Comparison of ENCODE assay signal across 24 mouse cellular contexts in genomic region chr12:85643735-85644134, GRCm38 (mm10). TPM values are rescaled to one million over a fixed set of nuclear protein-coding genes. Genes with fewer than 3 reads are reported as not detected.
DNase-seq lines count a peak whose midpoint lies in the region; ATAC-seq lines count a peak whose summit lies in the region.
"Had no signal": no experiment of that assay in that cellular context is flagged by ENCODE, and none has a peak within 500 bp of the region (broad histone marks: within the 10 kb centered on the region; RNA-seq: fewer than 3 reads in every experiment).

No protein-coding gene starts in this region.

- ATAC-seq in megakaryocyte, adult 5-6 weeks (ENCODE audit: poor library complexity, severe bottlenecking): no peak
- ATAC-seq in frontal cortex, adult (ENCODE audit: low TSS enrichment): no peak
- ATAC-seq: activated CD4-positive, CD25-positive, alpha-beta regulatory T cell, adult 4 months; hindbrain, postnatal 0 days; intestine, postnatal 0 days; midbrain, embryonic 13.5 days had no signal

- H3K4me3 ChIP-seq in megakaryocyte, embryonic 14.5 days (replicated peaks): peak overlapping the region; percentile 17
- H3K4me3 ChIP-seq: forebrain, embryonic 12.5 days; heart, embryonic 13.5 days; limb, embryonic 13.5 days; midbrain, embryonic 13.5 days; neural tube, embryonic 13.5 days had no signal

- peaks cover 93% of the 10 kb centered on the region for H3K4me1 ChIP-seq in megakaryocyte, embryonic 14.5 days
- H3K4me1 ChIP-seq: limb, embryonic 13.5 days had no signal

- peak; percentile 5 to 44 for DNase-seq in adrenal gland, adult (ENCODE audit: inconsistent age in 2 of 2, low spot score in 1 of 2)
- DNase-seq in adrenal gland, postnatal 36 days: no peak
- peak; percentile 44 for DNase-seq in kidney, adult 9 months
- no peak for DNase-seq in kidney, postnatal 10 days
- DNase-seq in thymus, postnatal 14 days: no peak
- DNase-seq: cerebellum, adult 2 months; cerebellum, postnatal 36 days; heart, adult 18-20 months; heart, postnatal 4 days; layer of hippocampus, postnatal 36 days; right cerebral cortex, adult 18-20 months had no signal

- H3K9me3 ChIP-seq in megakaryocyte, embryonic 14.5 days: no peaks in the 10 kb centered on the region
- H3K9me3 ChIP-seq: forebrain, embryonic 12.5 days; G1E; heart, embryonic 13.5 days; limb, embryonic 13.5 days; midbrain, embryonic 13.5 days; neural tube, embryonic 13.5 days had no signal

- peaks cover 2% of the 10 kb centered on the region for H3K36me3 ChIP-seq in megakaryocyte, embryonic 14.5 days (replicated peaks; ENCODE audit: low read length)
- H3K36me3 ChIP-seq: forebrain, embryonic 12.5 days; G1E had no signal

- H3K27me3 ChIP-seq in megakaryocyte, embryonic 14.5 days (replicated peaks): peaks cover 24% of the 10 kb centered on the region
- H3K27me3 ChIP-seq: forebrain, embryonic 12.5 days; heart, embryonic 13.5 days; limb, embryonic 13.5 days; midbrain, embryonic 13.5 days; neural tube, embryonic 13.5 days had no signal

RNA-seq across cellular contexts. Expression of gene Batf, which starts 42.7 kb away (rescaled TPM):
- under 1 TPM; 0.59 to 0.86 TPM for total RNA-seq in adrenal gland, postnatal 36 days (2021)
- polyA plus RNA-seq in megakaryocyte, embryonic 14.5 days (2012; ENCODE audit: insufficient read depth, low replicate concordance): 27.1 and 31.7 TPM in 2 replicates
- 10.6 and 11.5 TPM in 2 replicates for total RNA-seq in megakaryocyte, adult 5-6 weeks (2015)
- total RNA-seq in megakaryocyte, adult 5-6 weeks (2017): 31.5 and 41.2 TPM in 2 replicates
- total RNA-seq: G1E; gastrocnemius, adult 8-10 months; hindbrain, postnatal 0 days had no signal
- polyA plus RNA-seq: G1E had no signal

RNA-seq across cellular contexts. Expression of gene Jdp2, which starts 44.9 kb away (rescaled TPM):
- total RNA-seq in adrenal gland, postnatal 36 days (2021): 10 to 100 TPM; 15.5 to 21.1 TPM
- 5.4 and 7.1 TPM in 2 replicates for polyA plus RNA-seq in megakaryocyte, embryonic 14.5 days (2012; ENCODE audit: insufficient read depth, low replicate concordance)
- 15.6 and 18.1 TPM in 2 replicates for total RNA-seq in megakaryocyte, adult 5-6 weeks (2015)
- 33.3 and 38.9 TPM in 2 replicates for total RNA-seq in megakaryocyte, adult 5-6 weeks (2017)
- total RNA-seq: G1E had no signal
- polyA plus RNA-seq: activated CD4-positive, CD25-positive, alpha-beta regulatory T cell, adult 4 months; G1E had no signal

Comparison
In these comparisons a context has a peak if more than half of its experiments do, and no peak if none do; other contexts are left out.
1. DNase-seq: peak in adrenal gland, adult (2 of 2) and kidney, adult 9 months (single experiment); none in adrenal gland, postnatal 36 days (0 of 2), kidney, postnatal 10 days (single experiment) and thymus, postnatal 14 days (single experiment).
2. RNA of gene Batf, which starts 42.7 kb away (total RNA-seq): 10.6 to 41.2 TPM in megakaryocyte, adult 5-6 weeks; 0.59 to 0.86 TPM in adrenal gland, postnatal 36 days; every median in the first group is over 4 times any median in the second.